Mouse (Mus musculus) thymus, postnatal 25 days (tissue): ENCODE data around the gene Apoo.
"Not testable (repeated sequence)": the region's sequence is repeated elsewhere in the genome, so short reads cannot be mapped to it uniquely, and the experiment has no call there.

Source experiments
- DNase-seq: peaks from one replicate; pipeline ENCODE4 v3.0.0; 2022

The Apoo gene

GRCm38 (mm10) chrX:94366670-94367241 is at the start of gene Apoo, which contains the start of gene Fam90a1b:
Gene Apoo, plus strand, starts transcription at chrX:94367117.
Gene Fam90a1b, minus strand, starts transcription at chrX:94366777.
- peak; percentile 96 for DNase-seq

- no peak for DNase-seq
These were observed 45.6 kb upstream of the Apoo start for GRCm38 (mm10) chrX:94321036-94321902.

GRCm38 (mm10) chrX:94343638-94344037 is 23.3 kb upstream of the Apoo start:
- DNase-seq: not testable (repeated sequence)

- DNase-seq: peak; percentile 3
These were observed 1.5 kb upstream of the Apoo start for GRCm38 (mm10) chrX:94365381-94365925.

- peak; percentile 11 for DNase-seq
These were observed 888 bp upstream of the Apoo start for GRCm38 (mm10) chrX:94366029-94366428.

GRCm38 (mm10) chrX:94367248-94367647 is 331 bp downstream of the Apoo start:
- DNase-seq: no peak

- no peak for DNase-seq
These were observed 11.8 kb downstream of the Apoo start for GRCm38 (mm10) chrX:94378734-94379133.

GRCm38 (mm10) chrX:94408975-94409374 is 42.1 kb downstream of the Apoo start:
- DNase-seq: no peak

GRCm38 (mm10) chrX:94420210-94420609 is 53.3 kb downstream of the Apoo start:
- no peak for DNase-seq

GRCm38 (mm10) chrX:94431548-94432375 is 64.8 kb downstream of the Apoo start:
- DNase-seq: peak; percentile 2

- DNase-seq: not testable (repeated sequence)
These were observed 78.5 kb downstream of the Apoo start for GRCm38 (mm10) chrX:94445427-94445826.

- DNase-seq: not testable (repeated sequence)
These were observed 79.1 kb downstream of the Apoo start for GRCm38 (mm10) chrX:94446021-94446420.

- DNase-seq: not testable (repeated sequence)
These were observed 83.3 kb downstream of the Apoo start for GRCm38 (mm10) chrX:94450047-94450881.

- no peak for DNase-seq
These were observed 92.4 kb downstream of the Apoo start for GRCm38 (mm10) chrX:94459346-94459745.

GRCm38 (mm10) chrX:94461513-94461912 is 94.6 kb downstream of the Apoo start:
- not testable (repeated sequence) for DNase-seq

GRCm38 (mm10) chrX:94462604-94463429 is 95.9 kb downstream of the Apoo start:
- DNase-seq: not testable (repeated sequence)
